Mouse (Mus musculus): Measurements from ENCODE around the gene 4930564D02Rik. TPM values are rescaled to one million over a fixed set of nuclear protein-coding genes. Genes with fewer than 3 reads are reported as not detected.
A peak's percentile ranks its signal among the peaks of the same experiment; 100 is the strongest.

Gene 4930564D02Rik
- total RNA-seq, 1 experiment: not detected

GRCm38 (mm10) chr3:105040002-105040401, 26.6 kb upstream of the 4930564D02Rik start:
- in situ Hi-C loops (cut with MboI; ENCODE audit: low sequenced_read_pairs in 2 of 2, unreplicated experiment in 2 of 2): no loop called here
- Histone ChIP-seq H3K27ac (ENCODE audit: insufficient read depth, low read depth, low read length, poor library complexity, severe bottlenecking) (no peak overlapping the region), H3K4me1 (ENCODE audit: control insufficient read depth in 2 of 2, insufficient read depth in 2 of 2, low read length in 2 of 2, poor library complexity in 1 of 2) (peaks cover 3 to 15% of the 10 kb centered on the region in 2 experiments), H3K4me3 (ENCODE audit: insufficient read depth in 1 of 2, low read depth in 1 of 2, low read length in 2 of 2, poor library complexity in 1 of 2, severe bottlenecking in 1 of 2) (no peak overlapping the region), H3K36me3 (ENCODE audit: control insufficient read depth, insufficient read depth, low read length, poor library complexity, severe bottlenecking) (no peaks in the 10 kb centered on the region; the same call in 1 of the 2 replicates), H3K9ac (ENCODE audit: insufficient read depth, low read depth, low read length, poor library complexity, severe bottlenecking) (no peak overlapping the region), H3K9me3 (ENCODE audit: control insufficient read depth, insufficient read depth, low read depth, low read length) (no peaks in the 10 kb centered on the region)
- no peak for DNase-seq (ENCODE audit: low read depth, low spot score)
- TF ChIP-seq ZC3H11A (IDR thresholded peaks at IDR 0.05; ENCODE audit: borderline replicate concordance, low read depth, low read length): no peak
- TF ChIP-seq ZNF384 (IDR thresholded peaks at IDR 0.05; ENCODE audit: low read depth, low read length): no peak
- TF ChIP-seq HCFC1 (IDR thresholded peaks at IDR 0.05; ENCODE audit: borderline replicate concordance, insufficient read depth, low read length): no peak

GRCm38 (mm10) chr3:105040983-105041625, 25.5 kb upstream of the 4930564D02Rik start:
- 0 out of 2 replicates have a peak overlapping the region, but pooled peaks have one; percentile 22 for H3K9ac ChIP-seq (ENCODE audit: insufficient read depth, low read depth, low read length, poor library complexity, severe bottlenecking)
- TF ChIP-seq ZC3H11A (IDR thresholded peaks at IDR 0.05; ENCODE audit: borderline replicate concordance, low read depth, low read length) (no peak), MAFK (IDR thresholded peaks at IDR 0.05; ENCODE audit: insufficient read depth, low read depth, low read length) (no peak), CHD2 (IDR thresholded peaks at IDR 0.05; ENCODE audit: low read depth, low read length) (no peak), ZNF384 (IDR thresholded peaks at IDR 0.05; ENCODE audit: low read depth, low read length) (no peak), HCFC1 (IDR thresholded peaks at IDR 0.05; ENCODE audit: borderline replicate concordance, insufficient read depth, low read length) (no peak)
- in situ Hi-C loops (cut with MboI; ENCODE audit: low sequenced_read_pairs in 2 of 2, unreplicated experiment in 2 of 2): no loop called here
- peaks cover 3 to 15% of the 10 kb centered on the region in 2 experiments for H3K4me1 ChIP-seq (ENCODE audit: control insufficient read depth in 2 of 2, insufficient read depth in 2 of 2, low read length in 2 of 2, poor library complexity in 1 of 2)
- H3K4me3 ChIP-seq (ENCODE audit: insufficient read depth in 1 of 2, low read depth in 1 of 2, low read length in 2 of 2, poor library complexity in 1 of 2, severe bottlenecking in 1 of 2): no peak overlapping the region
- H3K9me3 ChIP-seq (ENCODE audit: control insufficient read depth, insufficient read depth, low read depth, low read length): no peaks in the 10 kb centered on the region
- H3K36me3 ChIP-seq (ENCODE audit: control insufficient read depth, insufficient read depth, low read length, poor library complexity, severe bottlenecking): no peaks in the 10 kb centered on the region; the same call in 1 of the 2 replicates
- no peak for DNase-seq (ENCODE audit: low read depth, low spot score)
- no peak overlapping the region for H3K27ac ChIP-seq (ENCODE audit: insufficient read depth, low read depth, low read length, poor library complexity, severe bottlenecking)

GRCm38 (mm10) chr3:105043746-105044145, 22.9 kb upstream of the 4930564D02Rik start:
- H3K4me1 ChIP-seq (ENCODE audit: control insufficient read depth in 2 of 2, insufficient read depth in 2 of 2, low read length in 2 of 2, poor library complexity in 1 of 2): peaks cover 2 to 7% of the 10 kb centered on the region in 2 experiments; a peak in 2 of 4 replicates
- no peak for DNase-seq (ENCODE audit: low read depth, low spot score)
- H3K4me3 ChIP-seq (ENCODE audit: insufficient read depth in 1 of 2, low read depth in 1 of 2, low read length in 2 of 2, poor library complexity in 1 of 2, severe bottlenecking in 1 of 2): no peak overlapping the region
- H3K27ac ChIP-seq (ENCODE audit: insufficient read depth, low read depth, low read length, poor library complexity, severe bottlenecking): no peak overlapping the region
- H3K36me3 ChIP-seq (ENCODE audit: control insufficient read depth, insufficient read depth, low read length, poor library complexity, severe bottlenecking): no peaks in the 10 kb centered on the region
- no peak overlapping the region for H3K9ac ChIP-seq (ENCODE audit: insufficient read depth, low read depth, low read length, poor library complexity, severe bottlenecking)
- H3K9me3 ChIP-seq (ENCODE audit: control insufficient read depth, insufficient read depth, low read depth, low read length): no peaks in the 10 kb centered on the region
- no peak for TF ChIP-seq ZNF384 (IDR thresholded peaks at IDR 0.05; ENCODE audit: low read depth, low read length)
- TF ChIP-seq HCFC1 (IDR thresholded peaks at IDR 0.05; ENCODE audit: borderline replicate concordance, insufficient read depth, low read length): no peak
- no peak for TF ChIP-seq MAFK (IDR thresholded peaks at IDR 0.05; ENCODE audit: insufficient read depth, low read depth, low read length)
- TF ChIP-seq ZC3H11A (IDR thresholded peaks at IDR 0.05; ENCODE audit: borderline replicate concordance, low read depth, low read length): no peak
- TF ChIP-seq CHD2 (IDR thresholded peaks at IDR 0.05; ENCODE audit: low read depth, low read length): no peak
- in situ Hi-C loops (cut with MboI; ENCODE audit: low sequenced_read_pairs in 2 of 2, unreplicated experiment in 2 of 2): no loop called here

GRCm38 (mm10) chr3:105046870-105047269, 19.8 kb upstream of the 4930564D02Rik start:
- Histone ChIP-seq H3K4me1 (ENCODE audit: control insufficient read depth in 2 of 2, insufficient read depth in 2 of 2, low read length in 2 of 2, poor library complexity in 1 of 2) (peaks cover 2 to 6% of the 10 kb centered on the region in 2 experiments; a peak in 1 of 4 replicates), H3K4me3 (ENCODE audit: insufficient read depth in 1 of 2, low read depth in 1 of 2, low read length in 2 of 2, poor library complexity in 1 of 2, severe bottlenecking in 1 of 2) (no peak overlapping the region), H3K27ac (ENCODE audit: insufficient read depth, low read depth, low read length, poor library complexity, severe bottlenecking) (no peak overlapping the region), H3K9me3 (ENCODE audit: control insufficient read depth, insufficient read depth, low read depth, low read length) (no peaks in the 10 kb centered on the region), H3K9ac (ENCODE audit: insufficient read depth, low read depth, low read length, poor library complexity, severe bottlenecking) (no peak overlapping the region; the same call in 1 of the 2 replicates), H3K36me3 (ENCODE audit: control insufficient read depth, insufficient read depth, low read length, poor library complexity, severe bottlenecking) (no peaks in the 10 kb centered on the region)
- in situ Hi-C loops (cut with MboI; ENCODE audit: low sequenced_read_pairs in 2 of 2, unreplicated experiment in 2 of 2): no loop called here
- TF ChIP-seq HCFC1 (IDR thresholded peaks at IDR 0.05; ENCODE audit: borderline replicate concordance, insufficient read depth, low read length): no peak
- no peak for TF ChIP-seq ZNF384 (IDR thresholded peaks at IDR 0.05; ENCODE audit: low read depth, low read length)
- TF ChIP-seq ZC3H11A (IDR thresholded peaks at IDR 0.05; ENCODE audit: borderline replicate concordance, low read depth, low read length): no peak
- TF ChIP-seq CHD2 (IDR thresholded peaks at IDR 0.05; ENCODE audit: low read depth, low read length): no peak
- no peak for TF ChIP-seq MAFK (IDR thresholded peaks at IDR 0.05; ENCODE audit: insufficient read depth, low read depth, low read length)
- no peak for DNase-seq (ENCODE audit: low read depth, low spot score)

All from ES-E14 (cell line).